Mouse (Mus musculus): ENCODE data around the gene Fgd5.

Gene Fgd5

DNA sequence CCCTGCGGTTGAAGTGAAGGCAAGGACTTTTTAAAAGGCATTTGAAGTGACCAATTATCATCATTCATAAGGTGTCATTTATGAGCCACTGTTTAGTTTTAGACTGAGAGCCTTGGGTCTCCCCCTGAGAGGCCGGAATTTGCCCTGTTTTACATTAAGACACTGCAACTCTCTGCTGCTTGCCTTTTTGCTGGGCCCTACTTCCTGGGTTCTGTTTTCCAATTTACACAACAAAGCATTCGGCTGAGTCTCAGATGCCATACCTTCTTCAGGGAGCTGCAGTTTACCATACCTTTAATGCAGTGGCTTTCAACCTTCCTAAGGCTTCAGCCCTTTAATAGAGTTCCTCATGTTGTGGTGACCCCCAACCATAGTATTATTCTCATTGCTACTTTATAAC, 26.1 kb downstream of the Fgd5 start:
- no peak for DNase-seq (ENCODE audit: low read depth, low spot score)

DNA sequence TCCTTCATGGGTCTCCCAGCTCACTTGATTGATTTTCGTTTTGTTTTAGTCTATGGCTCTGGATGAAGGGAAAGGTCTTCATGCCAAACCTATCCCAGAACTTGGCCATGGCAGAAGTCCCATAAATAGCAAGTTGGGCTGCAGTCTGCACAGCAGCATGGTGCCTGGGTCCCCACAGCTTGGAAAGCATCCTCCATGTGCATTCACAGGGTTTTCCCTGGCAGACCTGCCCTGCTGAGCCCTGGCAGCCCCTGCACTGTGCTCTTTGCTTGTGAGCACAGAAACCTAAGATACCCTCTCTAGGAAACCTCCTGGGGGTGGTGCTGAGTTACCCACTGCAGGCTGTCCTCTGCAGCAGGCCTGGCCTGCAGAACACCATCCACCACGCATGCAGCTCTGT, 32.2 kb downstream of the Fgd5 start:
- DNase-seq (ENCODE audit: low read depth, low spot score), result no peak

DNA sequence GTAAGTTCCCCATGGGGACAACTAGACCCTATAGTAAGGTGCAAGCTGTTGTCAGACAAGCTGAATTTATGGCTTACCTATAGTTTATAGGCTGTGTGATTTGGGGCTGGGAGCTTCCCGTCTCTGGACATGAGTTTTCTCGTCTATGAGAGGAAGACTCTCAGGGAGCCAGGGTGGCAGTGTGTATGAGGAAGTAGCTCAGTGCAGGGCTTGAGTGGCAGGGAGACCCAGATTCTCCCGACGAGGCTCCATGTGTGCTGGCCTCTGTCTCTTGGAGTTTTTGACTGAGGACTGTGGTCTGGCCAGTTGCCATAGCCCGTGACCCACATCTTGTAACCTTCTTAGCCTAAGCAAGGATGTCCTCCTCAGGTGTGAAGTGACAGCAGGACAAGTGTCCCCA, 33.7 kb downstream of the Fgd5 start:
- no peak for DNase-seq (ENCODE audit: low read depth, low spot score)

DNA sequence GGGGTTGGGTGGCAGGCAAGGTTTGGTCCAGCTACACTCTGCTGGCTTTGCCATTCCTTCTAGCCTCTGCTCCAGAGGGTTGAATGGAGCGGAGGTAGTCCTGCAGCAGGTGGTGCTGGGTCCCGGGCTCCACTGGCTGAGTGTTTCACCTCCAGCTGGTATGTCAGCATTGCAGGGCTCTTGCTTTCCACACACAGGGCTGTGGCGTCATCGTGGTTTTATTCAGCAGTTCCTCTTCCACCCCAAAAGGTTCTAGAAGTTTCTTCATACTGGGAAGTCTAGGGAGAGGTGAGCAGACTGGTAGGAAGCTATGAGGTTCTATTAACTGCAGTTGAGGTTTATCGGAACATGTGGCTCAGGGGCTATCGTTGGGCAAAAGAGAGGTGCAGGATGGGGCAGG, 34.4 kb downstream of the Fgd5 start:
- DNase-seq (ENCODE audit: low read depth, low spot score), result no peak

DNA sequence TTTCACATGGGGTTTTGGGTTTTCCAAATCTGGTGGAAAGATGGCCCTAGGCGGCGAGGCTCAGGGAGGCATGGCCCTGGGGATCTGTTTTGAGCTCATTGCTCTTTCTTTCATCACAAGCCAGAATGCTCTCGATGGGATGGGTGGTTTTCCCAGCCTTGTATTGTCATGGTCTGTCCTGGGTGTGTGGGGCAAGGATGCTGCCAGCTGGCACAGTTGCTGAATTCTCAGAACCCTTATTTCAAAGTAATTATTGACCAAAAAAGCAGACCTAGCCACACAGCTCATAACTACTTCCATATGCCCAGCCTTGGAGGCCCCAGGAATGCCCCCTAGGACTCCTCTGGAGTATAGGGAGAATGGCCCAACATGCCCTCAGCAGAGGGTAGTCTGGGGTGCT, 34.9 kb downstream of the Fgd5 start:
- no peak for DNase-seq (ENCODE audit: low read depth, low spot score)

DNA sequence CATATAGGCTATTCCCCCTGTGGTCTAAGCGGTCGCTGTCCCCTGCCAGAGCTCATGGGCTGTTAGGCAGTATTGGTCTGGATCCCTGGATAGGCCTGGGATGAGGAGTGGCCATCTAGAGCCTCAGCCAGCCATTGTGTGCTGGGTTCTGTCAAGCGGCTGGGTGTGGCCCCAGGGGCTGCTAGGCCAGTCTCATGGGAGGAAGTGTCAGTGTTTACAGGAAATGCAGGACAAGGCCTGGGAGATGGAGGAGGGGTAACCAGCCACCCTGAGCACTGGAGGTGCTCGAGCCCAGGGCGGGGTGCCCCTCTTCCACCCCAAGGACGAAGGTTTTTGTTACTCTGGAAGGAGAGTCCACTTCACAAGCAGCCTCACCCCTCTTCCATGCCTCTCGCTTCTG, 36.3 kb downstream of the Fgd5 start:
- DNase-seq (ENCODE audit: low read depth, low spot score), result no peak

DNA sequence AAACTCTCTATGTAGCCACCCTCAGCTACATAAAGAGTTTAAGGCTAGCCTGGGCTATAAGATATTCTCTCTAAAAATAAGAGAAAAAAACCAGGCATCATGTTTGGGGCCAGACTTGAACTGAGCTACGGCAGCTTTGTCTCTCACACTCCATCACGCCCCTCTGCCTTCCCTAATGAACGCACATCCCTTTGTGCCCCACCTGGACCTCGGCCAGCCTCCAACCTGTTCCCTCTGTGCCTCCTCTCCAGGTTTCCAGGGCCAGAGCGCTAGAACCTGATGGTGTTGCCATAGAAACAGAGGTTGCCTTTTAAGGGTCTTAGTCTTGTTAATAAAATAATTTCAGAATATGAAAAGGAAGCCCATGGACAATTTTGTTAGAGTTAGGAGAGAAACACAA, 37.2 kb downstream of the Fgd5 start:
- no peak for DNase-seq (ENCODE audit: low read depth, low spot score)

DNA sequence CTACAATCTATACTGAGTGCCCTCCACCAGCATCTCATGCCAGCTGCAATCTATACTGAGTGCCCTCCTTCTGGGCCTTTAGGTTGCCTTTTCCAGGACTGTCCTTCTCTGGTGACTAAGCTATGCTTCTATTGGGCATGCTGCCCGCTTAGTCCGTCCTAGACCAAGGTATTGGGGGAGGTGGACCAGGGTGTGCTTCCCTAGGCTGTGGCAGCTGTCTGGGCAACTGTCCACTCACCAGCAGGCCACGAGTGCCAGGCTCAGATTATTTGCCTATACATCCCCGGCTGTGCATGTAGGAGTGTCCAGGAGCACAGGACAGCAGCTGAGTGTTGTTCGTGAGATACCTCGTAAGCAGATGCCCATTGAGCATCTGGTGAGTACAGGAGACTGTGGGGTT, 38.1 kb downstream of the Fgd5 start:
- no peak for DNase-seq (ENCODE audit: low read depth, low spot score)

DNA sequence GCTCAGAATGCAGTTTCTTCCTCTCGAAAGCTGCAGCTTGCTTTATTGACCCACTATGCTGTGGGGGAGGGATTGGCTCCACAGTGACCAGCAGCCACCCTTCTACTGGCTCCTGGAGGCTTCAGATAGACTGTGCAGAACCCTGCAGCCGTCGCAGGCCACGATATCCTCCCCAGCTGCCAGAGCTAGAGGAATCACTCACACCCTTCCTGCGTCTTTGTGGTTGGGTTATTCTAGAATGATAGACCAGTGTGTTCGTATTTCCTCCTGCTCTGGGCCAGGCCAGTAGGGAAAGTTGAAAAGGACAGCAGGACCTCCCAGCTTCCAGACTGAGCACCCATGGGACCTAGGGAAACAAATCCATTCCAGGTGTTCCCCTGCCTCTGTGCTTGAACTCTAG, 39.7 kb downstream of the Fgd5 start:
- no peak for DNase-seq (ENCODE audit: low read depth, low spot score)

DNA sequence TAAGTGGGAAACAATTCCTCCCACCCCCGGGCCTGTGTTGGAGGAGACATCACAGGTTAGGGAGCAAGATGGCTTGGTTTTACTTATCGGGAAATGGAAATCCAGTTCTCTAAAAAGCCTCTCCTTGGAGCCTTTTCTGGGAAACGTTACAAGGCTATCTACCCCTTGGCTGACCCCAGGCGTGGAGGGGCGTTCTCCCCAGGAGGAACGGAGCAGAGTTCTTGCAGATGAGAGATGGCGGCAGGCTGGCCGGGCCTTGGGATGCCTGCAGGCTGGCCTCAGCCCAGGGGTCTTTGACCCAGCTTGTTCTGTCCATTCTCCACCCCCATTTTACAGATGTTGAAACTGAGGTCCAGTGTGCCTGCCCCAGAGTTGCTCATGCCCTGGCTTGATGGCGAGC, 42.4 kb downstream of the Fgd5 start:
- no peak for DNase-seq (ENCODE audit: low read depth, low spot score)

DNA sequence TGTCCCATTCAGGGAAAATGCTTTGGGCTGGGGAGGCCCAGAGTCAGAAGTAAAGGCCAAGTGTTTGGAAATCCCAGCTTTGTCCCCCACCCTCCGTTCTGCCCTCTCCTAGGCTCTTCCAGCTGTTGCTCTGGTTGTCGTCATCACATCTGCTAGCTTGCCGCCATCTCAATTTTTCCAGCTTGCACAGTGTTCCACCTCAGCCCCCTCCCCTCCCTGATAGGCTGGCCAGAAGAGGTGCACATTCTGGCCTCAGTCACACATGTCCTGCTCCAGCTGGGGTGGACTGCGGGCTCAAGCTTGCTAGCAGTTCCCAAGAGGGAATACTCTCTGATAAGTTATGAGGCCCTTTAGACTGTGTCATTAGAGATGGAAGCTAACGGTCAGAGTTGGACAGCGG, 42.8 kb downstream of the Fgd5 start:
- DNase-seq (ENCODE audit: low read depth, low spot score), result no peak

DNA sequence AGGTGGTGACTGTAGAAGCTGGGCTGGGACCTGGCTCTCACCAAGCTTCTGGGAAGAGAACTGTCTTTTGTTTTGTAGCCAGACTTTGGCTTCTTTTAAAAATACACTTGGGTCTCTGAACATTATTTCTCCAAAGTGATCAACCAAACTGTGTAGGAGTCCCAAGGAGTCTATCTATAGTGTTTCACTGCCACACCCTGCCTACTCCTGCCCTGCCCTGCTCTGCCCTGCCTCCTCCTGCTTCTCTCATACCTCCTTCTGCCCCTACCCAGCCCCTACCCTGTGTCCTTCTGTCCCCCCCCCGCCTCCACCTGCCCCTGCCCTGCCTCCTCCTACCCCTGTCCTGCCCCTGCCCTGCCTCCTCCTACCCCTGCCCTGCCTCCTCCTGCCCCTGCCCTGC, 46.6 kb downstream of the Fgd5 start:
- DNase-seq (ENCODE audit: low read depth, low spot score), result no peak

DNA sequence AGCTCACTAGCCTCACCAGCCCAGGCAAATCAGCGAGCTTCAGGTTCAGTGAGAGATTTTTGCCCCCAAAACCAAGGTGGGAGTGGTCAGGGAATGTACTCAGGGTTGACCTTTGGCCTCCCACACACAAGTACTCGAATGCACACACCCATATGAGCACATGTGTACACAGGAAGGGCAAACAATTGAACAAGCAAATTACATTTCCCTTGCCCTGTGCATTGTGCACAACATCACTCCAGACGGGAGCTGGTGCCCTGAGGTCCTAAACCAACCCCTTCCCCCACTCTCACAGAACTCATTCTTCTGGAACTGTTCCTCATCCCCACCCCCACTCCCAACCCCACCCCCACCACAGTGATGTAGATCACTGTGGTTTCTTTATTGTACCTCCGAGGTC, 48.7 kb downstream of the Fgd5 start:
- no peak for DNase-seq (ENCODE audit: low read depth, low spot score)

DNA sequence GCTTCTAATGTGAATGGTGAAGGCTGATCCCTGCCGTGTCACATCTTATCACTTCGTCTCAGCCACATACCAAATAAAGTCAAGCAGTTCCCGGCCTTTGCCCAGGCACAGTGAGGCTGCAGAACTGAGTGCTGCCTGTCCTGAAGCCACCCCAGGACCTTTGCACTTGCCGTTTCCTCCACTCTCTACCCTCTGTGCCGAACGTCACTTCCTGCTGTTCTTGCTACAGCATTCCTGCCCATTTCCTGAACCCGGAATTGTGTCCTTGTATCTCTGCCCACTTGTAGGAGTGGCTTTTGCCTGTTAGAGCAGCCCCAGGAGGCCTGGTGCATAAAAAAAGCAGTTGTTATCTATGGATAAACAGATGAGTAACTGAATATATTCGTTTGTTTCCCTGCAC, 52.0 kb downstream of the Fgd5 start:
- no peak for DNase-seq (ENCODE audit: low read depth, low spot score)

DNA sequence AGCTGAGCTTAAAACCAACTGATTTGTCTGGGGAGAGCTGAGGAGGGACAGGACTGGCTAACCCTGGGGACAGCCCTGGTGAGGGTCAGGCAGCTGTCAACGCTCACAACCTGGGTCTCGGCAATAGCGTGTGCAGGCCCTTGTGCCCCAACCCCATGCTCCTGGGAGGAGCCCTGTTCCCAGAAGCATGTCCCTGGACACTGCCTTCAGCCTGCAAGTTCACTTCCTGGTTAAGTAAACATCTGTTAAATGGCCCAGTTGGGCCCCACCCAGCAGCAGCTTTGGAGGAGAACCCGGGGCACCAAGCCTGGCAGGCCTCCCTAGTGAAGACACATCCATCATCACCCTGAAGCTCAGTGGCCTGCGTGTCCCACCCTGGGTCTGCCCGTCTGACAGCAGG, 56.0 kb downstream of the Fgd5 start:
- no peak for DNase-seq (ENCODE audit: low read depth, low spot score)

DNA sequence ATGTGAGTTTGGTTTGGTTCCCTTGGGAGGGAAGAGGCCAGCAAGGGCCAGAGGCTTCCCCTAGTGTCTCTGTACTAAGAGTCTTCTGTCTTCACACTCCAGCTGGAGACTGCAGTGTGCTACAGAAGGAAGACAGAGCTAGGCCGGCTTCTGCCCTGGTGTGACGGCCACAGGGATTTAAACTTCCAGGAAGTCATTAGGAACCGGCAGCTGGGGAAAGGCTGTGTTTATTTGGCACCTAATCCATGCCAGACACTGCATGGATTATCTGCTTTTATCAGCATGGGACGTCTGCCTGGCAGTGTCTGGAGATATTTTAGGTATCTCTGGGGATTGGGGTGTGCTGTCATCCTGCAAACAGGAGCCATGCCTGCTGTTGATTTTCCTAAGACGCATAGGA, 57.7 kb downstream of the Fgd5 start:
- DNase-seq (ENCODE audit: low read depth, low spot score), result no peak

DNA sequence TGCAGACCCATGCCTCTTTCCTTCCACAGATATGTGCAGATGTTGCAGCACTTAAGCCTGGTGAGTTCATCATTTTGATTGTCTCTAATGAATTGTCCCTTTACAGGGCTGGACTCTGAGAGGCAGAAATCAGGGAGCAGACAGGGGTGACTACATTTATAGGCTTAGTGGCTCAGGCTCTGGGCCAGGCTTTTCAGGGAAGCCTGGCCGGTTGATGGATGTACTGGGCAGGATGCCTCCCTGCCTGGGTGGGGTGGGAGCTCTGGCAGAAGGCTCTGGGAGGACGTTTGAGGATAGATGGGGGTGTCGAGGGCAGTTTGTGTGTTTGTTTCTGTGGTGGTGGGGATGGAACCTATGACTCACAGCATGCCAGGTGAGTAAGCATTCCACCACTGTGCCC, 59.5 kb downstream of the Fgd5 start:
- no peak for DNase-seq (ENCODE audit: low read depth, low spot score)

DNA sequence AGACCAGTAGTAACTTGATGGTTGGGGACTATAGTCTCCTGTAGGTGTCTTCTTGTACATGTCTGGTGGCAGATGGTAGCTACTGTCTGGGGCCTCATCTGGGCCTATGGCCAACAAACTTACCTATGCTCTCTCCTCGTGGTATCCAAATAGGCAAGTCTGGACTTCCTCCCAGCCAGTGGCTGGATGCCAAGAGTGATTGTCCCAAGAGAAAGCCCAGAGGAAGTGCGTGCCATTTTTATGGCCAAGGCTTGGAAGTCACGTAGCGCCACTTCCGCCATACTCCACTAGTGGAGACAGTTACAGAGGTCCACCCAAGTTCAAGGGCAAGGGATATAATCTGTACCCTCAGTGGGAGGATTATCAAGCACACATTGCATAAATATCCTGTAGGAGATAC, 62.6 kb downstream of the Fgd5 start:
- DNase-seq (ENCODE audit: low read depth, low spot score), result no peak

DNA sequence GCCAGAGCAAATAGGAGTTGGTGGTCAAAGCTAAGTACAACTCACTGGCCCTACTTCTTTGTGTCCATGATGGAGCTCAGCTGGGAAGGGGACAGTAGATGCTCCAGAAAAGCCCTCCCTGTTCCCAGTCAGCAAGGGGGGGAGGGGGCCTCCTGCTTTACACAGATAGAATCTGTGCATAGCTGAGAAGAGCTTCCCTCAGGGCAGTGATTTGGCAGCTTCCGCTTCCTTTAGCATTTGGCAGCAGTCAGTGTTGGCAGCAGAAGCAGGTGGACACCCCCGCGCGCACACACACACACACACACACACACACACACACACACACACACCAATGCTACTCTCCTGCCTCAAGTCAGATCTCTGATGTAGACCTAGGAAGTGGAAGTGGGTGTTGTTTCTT, 63.4 kb downstream of the Fgd5 start:
- peak; percentile 34 for DNase-seq (ENCODE audit: low read depth, low spot score)

DNA sequence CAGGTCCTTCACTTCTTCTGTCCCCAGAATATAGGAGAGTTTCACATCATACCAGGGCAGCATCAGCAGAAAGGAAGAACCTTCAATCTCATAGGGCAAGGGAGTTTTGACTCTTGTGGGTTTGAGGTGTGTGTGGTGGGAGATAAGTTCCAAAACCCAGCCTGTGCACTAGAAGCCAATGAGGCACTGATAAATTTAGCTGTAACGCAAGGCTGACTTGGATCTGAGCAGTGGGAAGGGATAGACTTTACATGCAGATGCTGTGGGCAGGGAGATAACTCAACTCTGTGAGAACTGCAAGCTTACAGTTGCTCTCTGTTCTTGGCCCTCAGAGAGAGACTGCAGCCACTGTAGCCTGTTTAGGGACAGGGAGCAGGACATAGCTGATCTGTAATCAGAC, 64.2 kb downstream of the Fgd5 start:
- DNase-seq (ENCODE audit: low read depth, low spot score), result no peak

DNA sequence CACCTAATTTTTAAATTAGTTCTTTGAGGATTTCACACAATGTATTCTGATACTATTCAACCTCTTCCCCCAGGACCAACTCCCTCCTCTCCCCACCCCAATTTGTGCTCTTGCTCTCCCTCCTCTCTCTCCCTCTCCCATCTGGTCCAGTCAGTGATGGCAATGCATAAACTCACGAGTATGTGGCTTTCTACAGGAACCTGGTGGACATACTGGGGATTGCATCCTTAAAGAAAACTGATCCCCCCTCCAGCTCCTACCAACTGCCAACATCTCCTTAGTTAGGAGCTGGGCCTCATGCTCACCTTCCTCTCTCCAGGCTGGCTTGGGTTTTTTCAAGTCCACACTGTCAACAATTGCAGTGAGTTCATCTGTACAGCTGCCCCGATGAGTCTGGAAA, 79.1 kb downstream of the Fgd5 start:
- DNase-seq (ENCODE audit: low read depth, low spot score), result peak; percentile 14

DNA sequence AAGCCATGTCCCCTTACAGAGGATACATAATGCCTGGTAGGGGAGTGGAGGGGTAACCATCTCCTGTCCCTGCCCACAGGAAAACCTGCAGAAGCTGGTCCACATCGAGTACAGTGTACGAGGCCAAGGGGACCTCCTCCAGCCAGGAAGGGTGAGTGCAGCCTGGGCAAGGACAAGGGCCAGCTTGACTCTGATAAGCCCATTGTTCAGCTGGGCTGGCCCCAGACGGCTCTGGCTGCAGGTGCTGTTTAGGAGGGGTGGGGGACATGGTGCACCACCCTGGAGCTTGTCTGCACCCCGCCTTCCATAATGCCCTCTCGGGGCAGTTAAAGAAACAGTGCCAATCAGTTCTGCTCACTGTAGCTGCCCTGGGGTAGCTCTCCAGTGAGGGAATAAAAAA, 83.0 kb downstream of the Fgd5 start:
- no peak for DNase-seq (ENCODE audit: low read depth, low spot score)

DNA sequence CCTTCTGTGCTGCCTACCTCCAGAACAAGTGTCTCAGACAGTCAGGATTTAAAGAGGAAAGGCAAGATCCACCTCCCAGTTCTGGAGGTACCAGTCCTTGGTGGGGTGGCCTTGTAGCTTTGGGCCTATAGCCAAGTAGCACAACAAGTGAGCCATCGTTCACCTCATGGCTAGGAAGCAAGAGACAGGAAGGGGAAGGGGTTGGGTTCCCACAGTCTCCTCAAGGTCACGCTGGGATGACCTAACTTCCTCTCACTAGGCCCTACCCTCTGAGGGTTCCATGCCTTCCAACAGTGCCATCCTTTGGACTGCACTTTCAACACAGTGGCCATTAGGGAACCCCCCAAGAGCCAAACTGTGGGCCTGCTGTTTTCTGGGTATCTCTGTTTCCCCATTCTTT, 84.8 kb downstream of the Fgd5 start:
- no peak for DNase-seq (ENCODE audit: low read depth, low spot score)

DNA sequence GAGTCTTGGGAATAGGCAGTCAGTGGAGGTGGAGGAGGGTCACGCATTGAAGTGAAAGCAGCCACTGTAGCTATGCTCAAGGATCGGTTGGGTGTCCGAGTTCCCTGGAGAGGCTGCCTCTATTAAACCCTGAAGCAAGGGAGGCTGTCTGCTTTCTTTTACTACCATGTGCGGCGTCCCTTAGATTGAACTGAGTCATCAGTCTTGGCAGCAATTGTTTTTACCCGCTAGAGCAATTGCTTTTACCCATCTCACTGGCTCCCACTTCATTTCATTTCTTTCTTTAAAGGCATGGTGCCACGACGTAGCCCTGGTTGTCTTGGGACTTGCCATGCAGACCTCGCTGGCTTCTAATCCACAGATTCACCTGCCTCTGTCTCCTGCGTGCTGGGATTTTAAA, 85.4 kb downstream of the Fgd5 start:
- no peak for DNase-seq (ENCODE audit: low read depth, low spot score)
